In the genomic region with DNA sequence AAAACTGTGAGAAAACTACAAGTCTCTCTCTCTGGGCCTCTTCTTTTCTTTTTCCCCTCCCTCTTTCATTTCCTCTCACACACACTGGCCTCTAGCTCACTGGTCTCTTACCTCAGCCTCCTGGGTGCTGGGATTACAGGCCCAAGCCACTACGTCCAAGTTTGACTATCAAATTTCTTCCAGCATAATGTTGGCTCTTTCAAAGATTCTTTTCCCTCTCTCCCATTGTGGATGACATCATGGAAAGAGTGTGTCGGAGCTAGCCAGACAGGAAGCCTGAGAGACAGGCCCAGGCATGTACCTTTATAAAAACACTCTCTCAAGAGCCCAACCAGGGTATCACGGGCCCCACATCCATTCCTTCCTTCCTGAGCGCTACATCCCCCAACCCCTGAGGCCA, we compare ENCODE assay signal across 8 mouse cellular contexts. TPM values are rescaled to one million over a fixed set of nuclear protein-coding genes. Genes with fewer than 3 reads are reported as not detected.
DNase-seq lines count a peak whose midpoint lies in the region; ATAC-seq and TF ChIP-seq lines count a peak whose summit lies in the region.

No protein-coding gene starts in this region.

- no peak for ATAC-seq in intestine, embryonic 15.5 days

- H3K27me3 ChIP-seq in intestine, embryonic 15.5 days (replicated peaks): no peaks in the 10 kb centered on the region

- H3K9ac ChIP-seq in intestine, embryonic 15.5 days: no peak overlapping the region

- H3K4me3 ChIP-seq in lung, adult 2 months (replicated peaks; ENCODE audit: extremely low read depth, low read depth, low read length): no peak overlapping the region
- H3K4me3 ChIP-seq in intestine, embryonic 15.5 days (replicated peaks): no peak overlapping the region

- intact Hi-C loops in gastrocnemius, postnatal 14 days (cut with DNase I; ENCODE audit: low total_unique reads): no loop called here

- H3K9me3 ChIP-seq in intestine, embryonic 15.5 days: no peaks in the 10 kb centered on the region

- 21% methylated on average over 4 of the region's 4 CpGs for WGBS in lung, adult 2 months
- WGBS in intestine, embryonic 15.5 days: 38% methylated on average over 4 of the region's 4 CpGs

- TF ChIP-seq POLR2A in lung, adult 2 months (IDR thresholded peaks at IDR 0.05; ENCODE audit: borderline replicate concordance, extremely low read depth, low read depth, low read length): no peak

- TF ChIP-seq CTCF in lung, adult 2 months (IDR thresholded peaks at IDR 0.05; ENCODE audit: insufficient read depth, low read length): no peak

- H3K4me2 ChIP-seq in intestine, embryonic 15.5 days (replicated peaks): no peak overlapping the region

- DNase-seq in lung, adult 18-20 months: peak; percentile 40 to 65
- DNase-seq in lung, adult 2 months: no peak
- DNase-seq in gastrocnemius, postnatal 14 days: peak; percentile 32
- peak; percentile 31 for DNase-seq in lung, postnatal 14 days
- DNase-seq in frontal cortex, postnatal 14 days (ENCODE audit: low spot score in 2 of 2): no peak
- no peak for DNase-seq in ovary, postnatal 14 days (ENCODE audit: low spot score)
- no peak for DNase-seq in layer of hippocampus, adult 9-11 months

- H3K36me3 ChIP-seq in intestine, embryonic 15.5 days: no peaks in the 10 kb centered on the region; the same call in 1 of the 2 replicates

- peaks cover 37% of the 10 kb centered on the region for H3K4me1 ChIP-seq in lung, adult 2 months (ENCODE audit: control insufficient read depth, insufficient read depth, low read length)
- peaks cover 49% of the 10 kb centered on the region for H3K4me1 ChIP-seq in intestine, embryonic 15.5 days (replicated peaks)

- H3K27ac ChIP-seq in intestine, embryonic 15.5 days: peak overlapping the region; percentile 79

RNA-seq across cellular contexts. Expression of a gene that starts 22.0 kb away (rescaled TPM):
- polyA plus RNA-seq in lung, adult 2 months (2012; rRNA removed): 26.8 and 27.5 TPM in 2 replicates
- 10 to 100 TPM; 64.3 to 72.6 TPM for total RNA-seq in gastrocnemius, postnatal 14 days (2021)
- 37.5 and 38.9 TPM in 2 replicates for polyA plus RNA-seq in intestine, embryonic 15.5 days (2015; fragmentation: Nextera tagmentation; extraction: Ambion mirVana)

Comparison
In these comparisons a context has a peak if more than half of its experiments do, and no peak if none do; other contexts are left out.
1. DNase-seq: peak in lung, adult 18-20 months (2 of 2), gastrocnemius, postnatal 14 days (single experiment) and lung, postnatal 14 days (single experiment); none in lung, adult 2 months (single experiment), frontal cortex, postnatal 14 days (0 of 2), ovary, postnatal 14 days (single experiment) and layer of hippocampus, adult 9-11 months (single experiment).